Mouse (Mus musculus) macrophage (primary cell): ENCODE data around the gene Adora1. TPM values are rescaled to one million over a fixed set of nuclear protein-coding genes. Genes with fewer than 3 reads are reported as not detected.

ENCODE experiments used
- H3K27ac ChIP-seq: fragments of 350-480 bp; formaldehyde crosslinking; 2 replicates; pipeline ENCODE4 v1.9.0; 2021
- H3K36me3 ChIP-seq: fragments of 350-480 bp; formaldehyde crosslinking; 2 replicates; pipeline ENCODE4 v1.9.0; 2021; ENCODE audit errors: inconsistent target
- H3K4me3 ChIP-seq: fragments of 350-480 bp; formaldehyde crosslinking; 2 replicates; pipeline ENCODE4 v1.9.0; 2021; ENCODE audit errors: inconsistent target
- H3K79me2 ChIP-seq: fragments of 350-480 bp; formaldehyde crosslinking; 2 replicates; pipeline ENCODE4 v1.9.0; 2021; ENCODE audit errors: inconsistent target
- WGBS: methylation state at CpG from one replicate; pipeline ENCODE4 v1.1.7; 2026; ENCODE audit warnings: inconsistent platforms; ENCODE audit not compliant: missing documents; 5-methylcytosine and 5-hydroxymethylcytosine counted together
- polyA plus RNA-seq: library from polyadenylated mRNA; stranded (reverse); fragments of 250-400 nt; gene quantifications from 3 replicates; pipeline ENCODE4 v1.2.4, GENCODE M21; 2018; ENCODE audit warnings: inconsistent platforms

The Adora1 gene
- polyA plus RNA-seq, 1 experiment from 2014 or later: not detected

DNA sequence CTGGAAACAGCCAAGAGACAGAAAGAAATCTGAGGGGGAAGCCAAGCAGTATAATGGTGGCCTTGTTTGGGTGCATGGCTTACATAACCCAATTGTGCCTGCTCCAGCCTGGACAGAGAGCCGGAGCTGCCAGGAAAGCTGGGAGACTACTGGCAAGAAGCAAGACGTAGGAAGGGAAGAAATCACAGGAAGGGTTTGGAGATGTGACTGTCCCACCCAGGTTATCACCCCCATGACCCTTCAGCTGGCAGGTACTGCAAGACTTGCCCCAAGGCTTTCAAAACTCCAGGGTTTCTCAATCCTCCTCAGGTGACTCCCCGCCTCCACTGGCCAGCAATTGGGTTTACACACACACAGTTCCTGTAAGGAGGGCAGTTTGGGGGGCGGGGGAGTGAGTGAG lies 53.2 kb downstream of the Adora1 start, which contains the start of gene Chil1:
Gene Chil1 (plus strand): TSS at position 152 of the 400 bp plus-strand sequence.
- H3K27ac ChIP-seq: no peak within 1 kb of the TSS
- WGBS: 87% methylated on average over 4 of the region's 4 CpGs
- H3K4me3 ChIP-seq: no peak within 1 kb of the TSS
- H3K36me3 ChIP-seq: no peaks in the 10 kb centered on the region
- no peaks in the 10 kb centered on the region for H3K79me2 ChIP-seq

DNA sequence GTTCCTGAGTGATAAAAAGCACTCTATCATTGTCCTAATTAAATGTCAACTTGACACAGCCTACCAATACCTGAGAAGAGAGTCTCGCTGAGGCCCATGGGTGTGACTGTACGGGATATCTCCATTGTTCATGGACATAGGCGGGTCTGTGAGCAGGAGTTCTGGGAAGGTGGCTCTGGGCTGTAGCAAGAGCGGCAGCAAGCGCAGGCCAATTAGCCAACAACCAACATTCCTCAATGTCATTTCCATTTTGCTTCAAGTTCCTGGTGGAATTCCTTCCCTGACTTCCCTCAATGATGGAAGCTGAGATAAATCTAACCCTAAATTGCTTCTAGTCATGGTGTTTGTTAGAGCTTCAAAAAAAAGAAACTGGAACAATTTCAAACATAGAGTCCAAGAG lies 57.3 kb downstream of the Adora1 start:
- no peaks in the 10 kb centered on the region for H3K79me2 ChIP-seq
- H3K27ac ChIP-seq: no peak overlapping the region
- no peak overlapping the region for H3K4me3 ChIP-seq
- 93% methylated on average over 5 of the region's 5 CpGs for WGBS
- H3K36me3 ChIP-seq: no peaks in the 10 kb centered on the region

GRCm38 (mm10) chr1:134173081-134173480 lies 62.1 kb downstream of the Adora1 start:
- Histone ChIP-seq H3K27ac (no peak overlapping the region), H3K4me3 (no peak overlapping the region), H3K79me2 (no peaks in the 10 kb centered on the region), H3K36me3 (no peaks in the 10 kb centered on the region)
- 79% methylated on average over 7 of the region's 7 CpGs for WGBS

GRCm38 (mm10) chr1:134168985-134169697 lies 66.1 kb downstream of the Adora1 start:
- Histone ChIP-seq H3K27ac (no peak overlapping the region), H3K79me2 (no peaks in the 10 kb centered on the region), H3K4me3 (no peak overlapping the region), H3K36me3 (no peaks in the 10 kb centered on the region)
- 89% methylated on average over 8 of the region's 8 CpGs for WGBS

- Histone ChIP-seq H3K36me3 (no peaks in the 10 kb centered on the region), H3K27ac (no peak overlapping the region), H3K79me2 (no peaks in the 10 kb centered on the region), H3K4me3 (no peak overlapping the region)
- WGBS: 72% methylated on average over 3 of the region's 3 CpGs
Measured at GRCm38 (mm10) chr1:134168567-134168966, 66.7 kb downstream of the Adora1 start.

- WGBS: 64% methylated on average over 14 of the region's 14 CpGs
- Histone ChIP-seq H3K79me2 (no peaks in the 10 kb centered on the region), H3K27ac (no peak overlapping the region), H3K4me3 (no peak overlapping the region), H3K36me3 (no peaks in the 10 kb centered on the region)
Measured at GRCm38 (mm10) chr1:134167416-134168305, 67.6 kb downstream of the Adora1 start.

DNA sequence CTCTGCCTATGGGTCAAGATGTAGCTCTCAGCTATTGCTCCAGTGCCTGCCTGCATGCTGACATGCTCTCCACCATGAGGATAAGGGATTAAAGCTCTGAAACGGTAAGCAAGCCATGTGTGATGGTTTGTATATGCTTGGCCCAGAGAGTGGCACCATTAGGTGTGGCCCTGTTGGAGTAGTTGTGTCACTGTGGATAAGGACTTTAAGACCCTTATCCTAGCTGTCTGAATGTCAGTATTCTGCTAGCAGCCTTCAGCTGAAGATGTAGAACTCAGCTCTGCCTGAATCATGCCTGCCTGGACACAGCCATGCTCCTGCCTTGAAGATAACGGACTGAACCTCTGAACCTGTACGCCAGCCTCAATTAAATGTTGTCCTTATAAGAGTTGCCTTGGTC lies 68.7 kb downstream of the Adora1 start:
- WGBS: 93% methylated on average over 3 of the region's 3 CpGs
- no peak overlapping the region for H3K4me3 ChIP-seq
- H3K27ac ChIP-seq: no peak overlapping the region
- H3K79me2 ChIP-seq: no peaks in the 10 kb centered on the region
- no peaks in the 10 kb centered on the region for H3K36me3 ChIP-seq

DNA sequence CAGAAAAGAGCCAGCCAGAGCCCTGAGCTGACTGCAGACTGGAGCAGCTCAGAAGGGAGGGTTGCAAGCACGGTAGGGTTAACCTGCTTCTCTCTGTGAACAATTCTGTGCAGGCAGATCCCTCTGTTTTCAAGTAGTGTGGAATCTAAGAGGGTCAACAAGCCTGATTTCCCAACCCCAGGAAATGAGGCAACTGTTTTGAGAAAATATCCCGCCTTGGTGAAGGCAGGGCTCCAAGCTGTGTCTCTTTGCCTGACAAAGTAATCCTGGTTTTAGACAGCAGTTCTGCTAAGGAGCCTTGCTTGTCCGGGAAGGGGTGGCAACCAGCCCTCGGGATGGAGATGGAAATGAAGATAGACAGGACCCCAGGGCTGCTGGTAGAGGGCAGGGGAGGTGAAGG lies 70.8 kb downstream of the Adora1 start:
- 65% methylated on average over 4 of the region's 4 CpGs for WGBS
- Histone ChIP-seq H3K4me3 (no peak overlapping the region), H3K36me3 (no peaks in the 10 kb centered on the region), H3K27ac (no peak overlapping the region), H3K79me2 (no peaks in the 10 kb centered on the region)

DNA sequence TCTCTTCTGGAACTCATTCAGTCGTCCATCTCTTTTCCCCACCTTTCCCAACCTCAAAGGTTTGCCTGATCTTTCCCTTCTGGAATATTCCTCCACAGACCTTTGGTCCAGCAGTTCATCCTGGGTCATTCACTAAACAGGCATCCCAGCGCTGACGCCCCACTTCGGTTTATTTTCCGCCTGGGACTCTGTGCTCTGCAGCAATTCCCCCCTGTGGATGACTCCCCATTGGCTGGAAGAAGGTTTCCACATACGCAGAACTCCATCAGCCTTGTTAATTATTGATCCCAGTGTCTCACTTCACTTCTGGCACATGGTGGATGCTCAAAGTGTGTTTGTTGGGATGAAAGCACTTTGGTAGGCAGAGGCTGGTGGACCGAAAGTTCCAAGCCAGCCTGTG lies 71.8 kb downstream of the Adora1 start:
- 94% methylated on average over 7 of the region's 7 CpGs for WGBS

GRCm38 (mm10) chr1:134162510-134163225 lies 72.6 kb downstream of the Adora1 start:
- Histone ChIP-seq H3K27ac (no peak overlapping the region), H3K36me3 (no peaks in the 10 kb centered on the region), H3K4me3 (no peak overlapping the region), H3K79me2 (no peaks in the 10 kb centered on the region)
- 87% methylated on average over 6 of the region's 6 CpGs for WGBS

More for the DNA sequence above, 71.8 kb downstream of the Adora1 start:
- Histone ChIP-seq H3K79me2 (no peaks in the 10 kb centered on the region), H3K36me3 (no peaks in the 10 kb centered on the region), H3K27ac (no peak overlapping the region), H3K4me3 (no peak overlapping the region)

DNA sequence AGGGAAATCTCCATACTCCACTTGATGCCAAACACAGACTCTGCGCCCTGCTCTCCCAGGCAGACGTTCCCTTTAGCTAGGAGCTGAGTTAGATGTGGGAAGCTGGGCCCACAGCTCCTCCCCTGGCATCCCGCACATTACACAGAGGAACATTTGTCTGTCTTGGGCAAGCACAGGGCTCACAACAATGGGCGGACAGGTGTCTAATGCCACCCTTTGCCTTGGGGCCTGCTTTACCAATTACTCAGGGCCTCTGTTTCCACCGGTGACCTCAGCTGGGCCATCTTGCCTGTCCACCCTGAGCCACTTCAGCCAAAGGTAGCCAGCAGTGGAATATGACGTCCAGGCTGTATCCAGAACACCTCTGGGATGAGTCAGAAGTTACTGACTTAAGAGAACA lies 73.8 kb downstream of the Adora1 start:
- Histone ChIP-seq H3K79me2 (no peaks in the 10 kb centered on the region), H3K27ac (no peak overlapping the region)
- WGBS: 81% methylated on average over 6 of the region's 6 CpGs

GRCm38 (mm10) chr1:134160404-134160803 lies 74.8 kb downstream of the Adora1 start:
- no peak overlapping the region for H3K27ac ChIP-seq
- H3K4me3 ChIP-seq: no peak overlapping the region
- no peaks in the 10 kb centered on the region for H3K79me2 ChIP-seq
- H3K36me3 ChIP-seq: no peaks in the 10 kb centered on the region
- 94% methylated on average over 3 of the region's 3 CpGs for WGBS

More for the DNA sequence above, 73.8 kb downstream of the Adora1 start:
- H3K4me3 ChIP-seq: no peak overlapping the region
- H3K36me3 ChIP-seq: no peaks in the 10 kb centered on the region

GRCm38 (mm10) chr1:134154655-134155054 lies 80.6 kb downstream of the Adora1 start:
- Histone ChIP-seq H3K36me3 (no peaks in the 10 kb centered on the region), H3K4me3 (no peak overlapping the region), H3K79me2 (no peaks in the 10 kb centered on the region), H3K27ac (no peak overlapping the region)
- 75% methylated on average over 3 of the region's 3 CpGs for WGBS

GRCm38 (mm10) chr1:134154121-134154520 lies 81.1 kb downstream of the Adora1 start:
- H3K36me3 ChIP-seq: no peaks in the 10 kb centered on the region
- no peak overlapping the region for H3K4me3 ChIP-seq
- no peaks in the 10 kb centered on the region for H3K79me2 ChIP-seq
- 92% methylated on average over 3 of the region's 3 CpGs for WGBS
- no peak overlapping the region for H3K27ac ChIP-seq
